Mouse (Mus musculus): Measurements from ENCODE around the gene Trex2. TPM values are rescaled to one million over a fixed set of nuclear protein-coding genes. Genes with fewer than 3 reads are reported as not detected.
A peak's percentile ranks its signal among the peaks of the same experiment; 100 is the strongest.
"Not testable (repeated sequence)": the region's sequence is repeated elsewhere in the genome, so short reads cannot be mapped to it uniquely, and the experiment has no call there.

The Trex2 gene
- total RNA-seq, 4 experiments from 2014 or later = not detected

- DNase-seq (ENCODE audit: low spot score in 2 of 2) = no peak
These were observed 2.3 kb downstream of the Trex2 start for GRCm38 (mm10) chrX:73432850-73433249.

GRCm38 (mm10) chrX:73430036-73430435 is 5.1 kb downstream of the Trex2 start:
- DNase-seq (ENCODE audit: low spot score in 2 of 2) = no peak

GRCm38 (mm10) chrX:73412767-73413166 is 22.4 kb downstream of the Trex2 start:
- DNase-seq (ENCODE audit: low spot score in 2 of 2) = no peak

GRCm38 (mm10) chrX:73410880-73411517 is 24.1 kb downstream of the Trex2 start, which contains the start of gene Zfp92:
Gene Zfp92 (plus strand): TSS chrX:73411096.
- DNase-seq (ENCODE audit: low spot score in 2 of 2) = peak in 1 of 2 experiments; percentile 5

GRCm38 (mm10) chrX:73401616-73402015 is 33.5 kb downstream of the Trex2 start:
- no peak for DNase-seq (ENCODE audit: low spot score in 2 of 2)

GRCm38 (mm10) chrX:73400951-73401350 is 34.2 kb downstream of the Trex2 start:
- no peak for DNase-seq (ENCODE audit: low spot score in 2 of 2)

GRCm38 (mm10) chrX:73398636-73399035 is 36.5 kb downstream of the Trex2 start, which contains the start of gene Gm18336:
Gene Gm18336 (minus strand): TSS chrX:73398736.
- DNase-seq (ENCODE audit: low spot score in 2 of 2) = not testable (repeated sequence)

- DNase-seq (ENCODE audit: low spot score in 2 of 2) = no peak
These were observed 38.7 kb downstream of the Trex2 start for GRCm38 (mm10) chrX:73396446-73396845.

GRCm38 (mm10) chrX:73391481-73391880 is 43.7 kb downstream of the Trex2 start:
- no peak for DNase-seq (ENCODE audit: low spot score in 2 of 2)

- DNase-seq (ENCODE audit: low spot score in 2 of 2) = no peak
These were observed 50.2 kb downstream of the Trex2 start for GRCm38 (mm10) chrX:73384924-73385323.

GRCm38 (mm10) chrX:73384419-73384818 is 50.7 kb downstream of the Trex2 start:
- no peak for DNase-seq (ENCODE audit: low spot score in 2 of 2)

Other genes with a start within 250 kb of the Trex2 start
- gene Xlr3b, start 243.1 kb downstream of the Trex2 start, total RNA-seq (2022) = 10 to 100 TPM in 1 of 4 experiments, 1 to 10 TPM in 2, under 1 TPM in 1; 0.65 to 13.8 (median 4.2) TPM
- gene Xlr4b, start 221.0 kb downstream of the Trex2 start, total RNA-seq (2022) = 1 to 10 TPM in 2 of 4 experiments, not detected in 2; 1.4 to 2.1 TPM
- 10 to 100 TPM; 13.1 to 16.9 (median 14.0) TPM for gene F8a, start 207.1 kb downstream of the Trex2 start, total RNA-seq (2022)
- gene Xlr4c, start 192.2 kb downstream of the Trex2 start, total RNA-seq (2022) = under 1 TPM in 1 of 4 experiments, not detected in 3; 0.43 TPM
- not detected for gene Xlr3c, start 170.0 kb downstream of the Trex2 start, total RNA-seq (2022)
- gene Xlr5a, start 142.4 kb downstream of the Trex2 start, total RNA-seq (2022) = under 1 TPM in 1 of 4 experiments, not detected in 3; 0.33 TPM
- gene Xlr5c, start 142.4 kb downstream of the Trex2 start, total RNA-seq (2022) = not detected
- not detected for gene Gm45015, start 98.5 kb downstream of the Trex2 start, total RNA-seq (2022)
- 10 to 100 TPM; 18.0 to 20.4 (median 19.0) TPM for gene Zfp275, start 92.7 kb downstream of the Trex2 start, total RNA-seq (2022)
- under 1 TPM in 3 of 4 experiments, not detected in 1; 0.17 to 0.37 (median 0.30) TPM for gene Gm18336, start 36.6 kb downstream of the Trex2 start, total RNA-seq (2022)
- 1 to 10 TPM; 1.9 to 2.9 (median 2.0) TPM for gene Zfp92, start 24.2 kb downstream of the Trex2 start, total RNA-seq (2022)
- 10 to 100 TPM in 3 of 4 experiments, 1 to 10 TPM in 1; 7.9 to 13.2 (median 11.8) TPM for gene Haus7, start 23.7 kb upstream of the Trex2 start, total RNA-seq (2022)
- gene Bgn, start 48.3 kb upstream of the Trex2 start, total RNA-seq (2022) = 10 to 100 TPM; 18.7 to 23.5 (median 19.3) TPM
- 10 to 100 TPM; 91.0 to 100.0 (median 95.1) TPM for gene Atp2b3, start 67.7 kb upstream of the Trex2 start, total RNA-seq (2022)
- under 1 TPM; 0.42 to 0.87 (median 0.82) TPM for gene Dusp9, start 204.1 kb upstream of the Trex2 start, total RNA-seq (2022)
- gene Pnck, start 224.8 kb upstream of the Trex2 start, total RNA-seq (2022) = 100 to 1,000 TPM in 1 of 4 experiments, 10 to 100 TPM in 3; 83.1 to 100 (median 96.2) TPM
- 100 to 1,000 TPM; 103 to 124 (median 111) TPM for gene Slc6a8, start 237.8 kb upstream of the Trex2 start, total RNA-seq (2022)